Mouse (Mus musculus) cortical plate, adult 2 months (tissue): ENCODE results near the gene Gorasp1. TPM values are rescaled to one million over a fixed set of nuclear protein-coding genes. Genes with fewer than 3 reads are reported as not detected.

Experiments used
- H3K27ac ChIP-seq: fragments of 200-500 bp; 2 replicates; pipeline ENCODE4 v1.5.1; 2012; ENCODE audit warnings: low read length, control low read depth, inconsistent platforms; ENCODE audit not compliant: insufficient read depth
- H3K4me1 ChIP-seq: fragments of 200-500 bp; 2 replicates; pipeline ENCODE4 v1.6.1; 2011; ENCODE audit warnings: low read length; ENCODE audit not compliant: control insufficient read depth, insufficient read depth
- H3K4me3 ChIP-seq: fragments of 200-500 bp; 2 replicates; pipeline ENCODE4 v1.5.1; 2011; ENCODE audit warnings: mild to moderate bottlenecking, low read length, control low read depth; ENCODE audit not compliant: insufficient read depth
- CTCF ChIP-seq: fragments of 200-500 bp; IDR thresholded peaks from 2 replicates; pipeline ENCODE4 v1.5.1; 2011; ENCODE audit warnings: mild to moderate bottlenecking, control low read depth, low read length; ENCODE audit not compliant: insufficient read depth; ENCODE audit errors: extremely low read depth
- POLR2A ChIP-seq: fragments of 200-500 bp; IDR thresholded peaks from 2 replicates; pipeline ENCODE4 v1.6.1; 2011; ENCODE audit warnings: mild to moderate bottlenecking, low read length, control low read depth; ENCODE audit not compliant: insufficient read depth; ENCODE audit errors: extremely low read depth
- polyA plus RNA-seq: library from polyadenylated mRNA; depleted of rRNA; stranded (reverse); fragments of >200 nt; gene quantifications from 2 replicates; pipeline ENCODE4 v1.2.3, GENCODE M21; 2012

Gene Gorasp1
- polyA plus RNA-seq, 1 experiment = 20.6 TPM

DNA sequence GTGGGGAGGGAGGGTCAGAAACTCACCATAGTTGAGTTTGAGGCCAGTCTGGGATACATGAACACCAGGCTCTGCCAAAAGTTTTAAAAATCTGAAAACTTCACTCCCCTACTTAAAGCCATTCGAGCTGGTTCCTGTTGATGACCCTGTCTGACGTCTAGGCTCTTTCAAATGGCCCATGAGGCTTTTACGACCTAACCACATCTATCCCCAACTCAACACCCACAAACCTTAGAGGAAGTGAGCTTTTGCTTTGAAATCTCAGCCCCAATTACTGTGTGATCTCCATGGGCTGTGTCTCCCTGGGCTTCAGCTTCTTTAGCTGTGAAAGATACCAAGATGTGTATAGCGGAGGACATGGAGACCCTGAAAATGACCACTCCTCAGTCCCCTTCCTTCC is 1.1 kb upstream of the Gorasp1 start:
- Histone ChIP-seq H3K4me1 (no peaks in the 10 kb centered on the region), H3K4me3 (no peak overlapping the region), H3K27ac (no peak overlapping the region)
- no peak for TF ChIP-seq POLR2A

DNA sequence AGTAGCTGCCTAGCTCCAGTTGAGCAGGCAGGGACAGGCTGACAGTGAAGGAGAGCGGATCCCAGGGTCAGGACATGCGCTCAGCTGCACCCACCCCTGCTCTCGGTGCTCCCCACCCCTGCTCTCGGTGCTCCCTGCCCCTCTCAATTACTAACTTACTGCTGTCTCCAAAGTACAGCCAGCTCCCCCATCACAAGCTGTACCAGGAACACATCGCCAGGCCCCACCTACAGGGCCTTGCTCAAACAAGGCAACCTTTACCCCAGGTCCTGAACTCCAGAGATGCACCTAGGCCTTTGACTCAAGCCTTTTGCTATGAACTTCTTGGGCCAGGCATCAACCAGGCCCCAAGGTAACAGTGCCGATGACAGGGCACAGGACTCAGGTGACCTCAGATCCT is 3.7 kb downstream of the Gorasp1 start:
- no peak overlapping the region for H3K27ac ChIP-seq
- no peak overlapping the region for H3K4me3 ChIP-seq
- no peak for TF ChIP-seq POLR2A
- TF ChIP-seq CTCF = no peak
- no peaks in the 10 kb centered on the region for H3K4me1 ChIP-seq

DNA sequence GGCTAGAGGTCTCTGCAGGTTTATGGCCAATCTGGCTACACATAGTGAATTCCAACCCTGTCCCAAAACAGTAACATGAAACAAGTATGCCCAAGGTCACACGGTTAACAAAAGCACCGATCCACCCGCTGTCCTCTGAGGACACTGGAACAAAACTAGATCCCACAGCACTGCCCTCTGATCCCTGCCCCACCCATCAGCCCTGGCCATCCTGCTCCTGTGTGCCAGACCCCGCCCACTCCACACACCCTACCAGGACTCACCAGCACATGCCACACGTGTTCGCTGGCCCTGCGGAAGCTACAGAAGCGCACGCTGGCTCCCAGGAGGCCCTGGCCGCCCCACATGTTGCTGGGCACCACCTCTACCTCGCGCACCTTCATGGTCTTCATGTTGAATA is 5.0 kb downstream of the Gorasp1 start:
- TF ChIP-seq CTCF (no peak), POLR2A (no peak)
- Histone ChIP-seq H3K4me1 (no peaks in the 10 kb centered on the region), H3K27ac (no peak overlapping the region), H3K4me3 (no peak overlapping the region)

GRCm38 (mm10) chr9:119926497-119926896 is 10.9 kb downstream of the Gorasp1 start:
- H3K4me3 ChIP-seq = no peak overlapping the region
- H3K4me1 ChIP-seq = no peaks in the 10 kb centered on the region
- no peak overlapping the region for H3K27ac ChIP-seq
- TF ChIP-seq POLR2A (no peak), CTCF (no peak)

GRCm38 (mm10) chr9:119925729-119926128 is 11.6 kb downstream of the Gorasp1 start:
- TF ChIP-seq POLR2A (no peak), CTCF (no peak)
- no peak overlapping the region for H3K27ac ChIP-seq
- H3K4me1 ChIP-seq = no peaks in the 10 kb centered on the region
- no peak overlapping the region for H3K4me3 ChIP-seq

DNA sequence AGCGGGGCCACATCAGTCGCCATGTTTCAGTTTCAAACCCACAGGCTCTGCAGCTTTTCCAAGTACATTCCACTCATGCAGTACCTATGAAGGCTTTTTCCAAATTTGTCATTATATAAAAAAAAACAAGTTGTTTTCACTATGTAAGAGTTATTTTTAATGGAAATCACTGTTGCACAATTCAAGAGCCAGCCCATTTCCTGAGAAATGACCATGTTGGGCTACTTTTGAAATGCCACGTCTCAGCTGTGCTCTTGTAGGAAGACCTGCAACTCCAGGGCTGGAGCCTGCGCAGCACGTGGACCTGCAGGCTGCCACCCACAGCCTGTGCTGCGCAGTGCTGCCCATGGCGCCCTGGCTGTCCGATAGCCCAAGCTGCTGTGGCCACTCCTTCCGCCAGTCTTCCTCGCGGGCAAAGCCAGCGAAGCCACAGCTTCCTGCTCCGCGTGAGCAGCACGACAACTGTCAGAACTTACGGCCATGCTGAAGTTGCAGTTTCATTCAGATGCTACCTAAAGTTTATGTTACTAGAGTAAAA is 12.2 kb downstream of the Gorasp1 start:
- H3K4me3 ChIP-seq = no peak overlapping the region
- no peaks in the 10 kb centered on the region for H3K4me1 ChIP-seq
- no peak overlapping the region for H3K27ac ChIP-seq
- TF ChIP-seq CTCF (no peak), POLR2A (no peak)

GRCm38 (mm10) chr9:119923462-119923861 is 13.9 kb downstream of the Gorasp1 start:
- TF ChIP-seq POLR2A (no peak), CTCF (no peak)
- Histone ChIP-seq H3K4me3 (no peak overlapping the region), H3K27ac (no peak overlapping the region), H3K4me1 (no peaks in the 10 kb centered on the region)

GRCm38 (mm10) chr9:119919858-119920257 is 17.5 kb downstream of the Gorasp1 start:
- TF ChIP-seq POLR2A (no peak), CTCF (no peak)
- Histone ChIP-seq H3K4me1 (no peaks in the 10 kb centered on the region), H3K4me3 (no peak overlapping the region), H3K27ac (no peak overlapping the region)

DNA sequence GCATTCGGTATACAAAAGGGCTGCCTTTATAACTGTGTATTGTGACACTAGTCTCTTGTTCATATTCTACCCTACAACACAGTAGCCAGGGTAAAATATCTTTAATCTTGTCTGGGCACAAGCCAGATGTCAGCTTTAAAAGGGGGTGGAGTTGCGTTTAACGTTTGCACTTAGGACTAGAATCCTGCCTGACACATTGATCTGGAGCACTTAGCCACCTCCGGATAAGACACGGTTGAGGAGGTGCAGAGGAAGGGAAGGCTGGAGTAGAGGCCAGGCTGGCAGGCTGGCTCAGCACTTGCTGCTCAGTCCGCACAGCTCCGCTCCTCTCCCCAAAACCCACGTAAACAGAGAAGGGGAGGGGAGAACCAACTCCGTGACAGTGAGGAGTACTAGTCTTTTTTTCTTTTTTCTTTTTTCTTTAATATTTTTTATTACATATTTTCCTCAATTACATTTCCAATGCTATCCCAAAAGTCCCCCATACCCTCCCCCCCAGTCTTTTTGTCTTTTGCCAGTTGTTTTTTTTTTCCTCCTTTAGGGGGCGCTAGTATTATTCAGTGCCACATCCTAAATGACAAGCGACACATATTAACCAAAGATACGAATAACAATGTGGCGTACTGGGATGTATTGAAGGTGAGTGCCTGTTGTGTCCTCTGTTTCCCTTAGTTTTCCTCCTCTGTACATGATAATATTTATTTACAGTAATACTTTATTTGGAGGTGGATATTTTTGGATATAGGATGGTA is 24.1 kb downstream of the Gorasp1 start:
- H3K4me3 ChIP-seq = no peak overlapping the region
- H3K27ac ChIP-seq = no peak overlapping the region
- no peaks in the 10 kb centered on the region for H3K4me1 ChIP-seq
- no peak for TF ChIP-seq CTCF
- no peak for TF ChIP-seq POLR2A

- Histone ChIP-seq H3K4me3 (no peak overlapping the region), H3K27ac (no peak overlapping the region), H3K4me1 (no peaks in the 10 kb centered on the region)
- TF ChIP-seq POLR2A = no peak
- TF ChIP-seq CTCF = no peak
Observed at GRCm38 (mm10) chr9:119909931-119910330, 27.4 kb downstream of the Gorasp1 start.
